Mouse (Mus musculus) myocyte (in vitro differentiated cells): Measurements from ENCODE around the gene Prtg.

Experiments
- CEBPB ChIP-seq: IDR thresholded peaks from 2 replicates; pipeline ENCODE4 v1.6.1; 2011; ENCODE audit warnings: mild to moderate bottlenecking, moderate library complexity; ENCODE audit not compliant: poor library complexity, insufficient read depth, severe bottlenecking
- E2F4 ChIP-seq: IDR thresholded peaks from one replicate; pipeline ENCODE4 v1.6.1; 2011; ENCODE audit warnings: mild to moderate bottlenecking, control low read depth, moderate library complexity; ENCODE audit not compliant: insufficient read depth
- MAX ChIP-seq: IDR thresholded peaks from one replicate; pipeline ENCODE4 v1.6.1; 2011; ENCODE audit warnings: low read depth, mild to moderate bottlenecking, control low read depth
- MYOD1 ChIP-seq, 3 experiments: IDR thresholded peaks; one replicate each; pipeline ENCODE4 v1.6.1; 2011; ENCODE audit warnings: control low read depth in 2 of 3, low read depth in 2 of 3, mild to moderate bottlenecking in 2 of 3, moderate library complexity in 1 of 3; ENCODE audit not compliant: insufficient read length in 2 of 3, control insufficient read depth in 1 of 3
- MYOG ChIP-seq, 3 experiments: IDR thresholded peaks; one replicate each; pipeline ENCODE4 v1.6.1; 2011; ENCODE audit warnings: control low read depth in 2 of 3, low read depth in 2 of 3, mild to moderate bottlenecking in 2 of 3; ENCODE audit not compliant: insufficient read length in 2 of 3, control insufficient read depth in 1 of 3, insufficient read depth in 1 of 3
- POLR2A ChIP-seq: IDR thresholded peaks from one replicate; pipeline ENCODE4 v1.6.1; 2011; ENCODE audit warnings: low read depth, mild to moderate bottlenecking, control low read depth, moderate library complexity; ENCODE audit not compliant: insufficient read length
- POLR2AphosphoS2 ChIP-seq: IDR thresholded peaks from one replicate; pipeline ENCODE4 v1.6.1; 2011; ENCODE audit warnings: low read depth, control low read depth; ENCODE audit not compliant: insufficient read length
- SRF ChIP-seq: IDR thresholded peaks from one replicate; pipeline ENCODE4 v1.6.1; 2011; ENCODE audit warnings: low read depth; ENCODE audit not compliant: control insufficient read depth, insufficient read length
- TCF12 ChIP-seq: IDR thresholded peaks from one replicate; pipeline ENCODE4 v1.6.1; 2011; ENCODE audit warnings: mild to moderate bottlenecking, control low read depth; ENCODE audit not compliant: poor library complexity, insufficient read depth, severe bottlenecking
- USF1 ChIP-seq: IDR thresholded peaks from one replicate; pipeline ENCODE4 v1.6.1; 2011; ENCODE audit warnings: low read depth, mild to moderate bottlenecking, control low read depth, moderate library complexity

DNA sequence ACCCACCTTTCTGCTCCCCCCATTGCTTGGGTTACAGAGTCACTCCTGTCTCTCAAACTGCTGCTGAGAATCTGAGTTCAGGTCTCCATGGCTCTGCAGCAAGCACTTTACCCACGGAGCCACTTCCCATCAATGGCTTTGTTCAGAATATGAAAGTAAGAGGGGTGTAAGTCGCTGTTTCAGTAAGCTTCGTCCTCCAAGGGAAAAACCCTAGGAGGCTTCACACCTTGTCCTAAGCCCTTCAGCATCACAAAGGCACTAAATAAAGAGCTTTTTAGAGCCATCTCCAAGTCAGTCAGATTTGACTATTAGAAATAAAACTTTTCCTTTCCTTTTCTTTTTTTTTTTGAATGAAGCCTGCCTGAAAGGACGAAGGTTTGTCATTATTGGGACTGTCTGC is 3.4 kb upstream of the Prtg start:
- TF ChIP-seq TCF12 = no peak
- no peak for TF ChIP-seq MYOD1 (IDR thresholded peaks at IDR 0.05; ENCODE audit: control insufficient read depth in 1 of 3, insufficient read length in 2 of 3, low read depth in 2 of 3)
- no peak for TF ChIP-seq POLR2A
- no peak for TF ChIP-seq SRF
- no peak for TF ChIP-seq USF1
- TF ChIP-seq MAX = no peak
- no peak for TF ChIP-seq CEBPB
- no peak for TF ChIP-seq MYOG (IDR thresholded peaks at IDR 0.05; ENCODE audit: control insufficient read depth in 1 of 3, insufficient read depth in 1 of 3, insufficient read length in 2 of 3, low read depth in 2 of 3)
- no peak for TF ChIP-seq POLR2AphosphoS2
- TF ChIP-seq E2F4 = no peak
